Mouse (Mus musculus) cortical plate, adult 2 months (tissue): Measurements from ENCODE around the gene Cemip.

Source experiments
- CTCF ChIP-seq: fragments of 200-500 bp; IDR thresholded peaks from 2 replicates; pipeline ENCODE4 v1.5.1; 2011; ENCODE audit warnings: mild to moderate bottlenecking, control low read depth, low read length; ENCODE audit not compliant: insufficient read depth; ENCODE audit errors: extremely low read depth
- POLR2A ChIP-seq: fragments of 200-500 bp; IDR thresholded peaks from 2 replicates; pipeline ENCODE4 v1.6.1; 2011; ENCODE audit warnings: mild to moderate bottlenecking, low read length, control low read depth; ENCODE audit not compliant: insufficient read depth; ENCODE audit errors: extremely low read depth

- no peak for TF ChIP-seq CTCF
- no peak for TF ChIP-seq POLR2A
These were observed 146.2 kb downstream of the Cemip start for GRCm38 (mm10) chr7:83940136-83940535.
